Mouse (Mus musculus) midbrain, embryonic 13.5 days (tissue): Measurements from ENCODE around the gene Il27ra. TPM values are rescaled to one million over a fixed set of nuclear protein-coding genes. Genes with fewer than 3 reads are reported as not detected.
"Not testable (repeated sequence)": the region's sequence is repeated elsewhere in the genome, so short reads cannot be mapped to it uniquely, and the experiment has no call there.

Experiments
- ATAC-seq: fragments of 200-750 bp; cut with Nextera tagmentation; 2 replicates; pipeline ENCODE4 v1.8.0; 2017; ENCODE audit warnings: mild to moderate bottlenecking, moderate TSS enrichment, moderate library complexity
- H3K27ac ChIP-seq: fragments of 300-500 bp; sonication (generic); 2 replicates; pipeline ENCODE4 v1.5.1; 2015; ENCODE audit warnings: inconsistent platforms, mild to moderate bottlenecking, moderate library complexity
- H3K27me3 ChIP-seq: fragments of 300-500 bp; sonication (generic); 2 replicates; pipeline ENCODE4 v1.6.1; 2015; ENCODE audit warnings: mild to moderate bottlenecking, inconsistent platforms
- H3K36me3 ChIP-seq: fragments of 300-500 bp; sonication (generic); 2 replicates; pipeline ENCODE4 v1.6.1; 2015; ENCODE audit warnings: mild to moderate bottlenecking, inconsistent platforms
- H3K4me1 ChIP-seq: fragments of 300-500 bp; sonication (generic); replicated peaks from 2 replicates; pipeline ENCODE4 v1.6.1; 2015; ENCODE audit warnings: inconsistent platforms
- H3K4me2 ChIP-seq: fragments of 300-500 bp; sonication (generic); replicated peaks from 2 replicates; pipeline ENCODE4 v1.6.1; 2015; ENCODE audit warnings: moderate library complexity, mild to moderate bottlenecking, inconsistent platforms
- H3K4me3 ChIP-seq: fragments of 300-500 bp; sonication (generic); replicated peaks from 2 replicates; pipeline ENCODE4 v1.5.1; 2015; ENCODE audit warnings: mild to moderate bottlenecking, inconsistent platforms
- H3K9ac ChIP-seq: fragments of 300-500 bp; sonication (generic); replicated peaks from 2 replicates; pipeline ENCODE4 v1.6.1; 2015; ENCODE audit warnings: mild to moderate bottlenecking, inconsistent platforms
- H3K9me3 ChIP-seq: fragments of 300-500 bp; sonication (generic); 2 replicates; pipeline ENCODE4 v1.6.1; 2016; ENCODE audit warnings: mild to moderate bottlenecking, inconsistent platforms
- WGBS: fragments of 180-500 bp; shearing (Covaris S2); methylation state at CpG from one replicate; pipeline ENCODE4 v1.1.7; 2015; 5-methylcytosine and 5-hydroxymethylcytosine counted together
- polyA plus RNA-seq: library from polyadenylated mRNA; unstranded; fragments of >200 nt; fragmentation: Nextera tagmentation; extraction: Ambion mirVana; gene quantifications from 2 replicates; pipeline ENCODE4 v1.2.1, GENCODE M21; 2015

Gene Il27ra
- polyA plus RNA-seq, 1 experiment from 2014 or later = 0.23 TPM

GRCm38 (mm10) chr8:83999057-83999705, 43.2 kb downstream of the Il27ra start:
- peak overlapping the region; percentile 79 for H3K9ac ChIP-seq
- no peaks in the 10 kb centered on the region for H3K9me3 ChIP-seq
- peaks cover 43% of the 10 kb centered on the region for H3K27me3 ChIP-seq
- H3K27ac ChIP-seq = no peak overlapping the region
- H3K4me2 ChIP-seq = peak overlapping the region; percentile 84
- ATAC-seq = 0 out of 2 replicates have a peak, but pooled peaks have one; percentile 2
- peak overlapping the region; percentile 79 for H3K4me3 ChIP-seq
- H3K4me1 ChIP-seq = peaks cover 40% of the 10 kb centered on the region
- H3K36me3 ChIP-seq = peaks cover 26% of the 10 kb centered on the region
- 70% methylated on average over 16 of the region's 16 CpGs for WGBS

DNA sequence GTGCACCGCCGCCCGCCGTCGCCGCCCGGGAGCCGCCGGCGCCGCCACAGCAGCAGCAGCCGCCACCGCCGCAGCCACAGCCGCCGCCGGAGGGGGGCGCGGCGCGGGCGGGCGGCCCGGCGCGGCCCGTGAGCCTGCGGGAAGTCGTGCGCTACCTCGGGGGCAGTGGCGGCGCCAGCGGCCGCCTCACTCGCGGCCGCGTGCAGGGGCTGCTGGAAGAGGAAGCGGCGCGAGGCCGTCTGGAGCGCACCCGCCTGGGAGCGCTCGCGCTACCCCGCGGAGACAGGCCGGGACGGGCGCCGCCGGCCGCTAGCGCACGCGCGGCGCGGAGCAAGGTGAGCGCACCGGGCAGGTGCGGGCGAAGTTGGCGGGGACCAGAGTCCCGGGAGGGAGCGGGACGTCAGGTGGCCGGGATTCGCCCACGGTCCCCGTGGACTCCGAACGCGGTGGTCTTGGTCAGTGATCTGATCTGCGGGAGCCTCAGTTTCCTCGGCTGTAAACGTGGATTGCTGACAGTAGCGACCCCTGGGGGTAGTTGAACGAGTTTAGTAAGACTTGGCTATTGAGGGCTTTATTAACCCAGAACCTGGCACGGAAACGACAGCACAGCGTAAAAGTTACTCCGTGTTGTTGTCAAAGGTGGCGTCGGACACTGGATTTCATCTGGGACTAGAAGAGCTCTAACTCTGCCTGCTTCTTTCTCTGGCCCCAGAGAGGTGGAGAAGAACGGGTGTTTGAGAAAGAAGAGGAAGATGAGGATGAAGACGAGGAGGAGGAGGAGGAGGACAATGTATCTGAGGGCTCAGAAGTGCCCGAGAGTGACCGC, 43.9 kb downstream of the Il27ra start:
- H3K4me3 ChIP-seq = peak overlapping the region; percentile 79
- H3K27ac ChIP-seq = peak overlapping the region; percentile 88
- H3K9ac ChIP-seq = peak overlapping the region; percentile 79
- peak; percentile 24 for ATAC-seq
- peaks cover 35% of the 10 kb centered on the region for H3K4me1 ChIP-seq
- H3K4me2 ChIP-seq = peak overlapping the region; percentile 84
- H3K27me3 ChIP-seq = peaks cover 43% of the 10 kb centered on the region
- peaks cover 32% of the 10 kb centered on the region for H3K36me3 ChIP-seq
- 1% methylated on average over 64 of the region's 92 CpGs for WGBS
- no peaks in the 10 kb centered on the region for H3K9me3 ChIP-seq

- Histone ChIP-seq H3K9ac (peak within 1 kb of the TSS; percentile 88), H3K9me3 (no peaks in the 10 kb centered on the region), H3K27me3 (peaks cover 37% of the 10 kb centered on the region), H3K36me3 (peaks cover 34% of the 10 kb centered on the region), H3K4me3 (peak within 1 kb of the TSS; percentile 79), H3K4me2 (peak within 1 kb of the TSS; percentile 84), H3K4me1 (peaks cover 35% of the 10 kb centered on the region), H3K27ac (peak within 1 kb of the TSS; percentile 98)
- WGBS = under 1% methylated on average over 45 of the region's 112 CpGs
- ATAC-seq = peak; percentile 13; the same call in 1 of the 2 replicates
These were observed 44.8 kb downstream of the Il27ra start, which contains the start of gene Samd1 for GRCm38 (mm10) chr8:83997511-83998141. Gene Samd1, plus strand, starts transcription at chr8:83997672.

DNA sequence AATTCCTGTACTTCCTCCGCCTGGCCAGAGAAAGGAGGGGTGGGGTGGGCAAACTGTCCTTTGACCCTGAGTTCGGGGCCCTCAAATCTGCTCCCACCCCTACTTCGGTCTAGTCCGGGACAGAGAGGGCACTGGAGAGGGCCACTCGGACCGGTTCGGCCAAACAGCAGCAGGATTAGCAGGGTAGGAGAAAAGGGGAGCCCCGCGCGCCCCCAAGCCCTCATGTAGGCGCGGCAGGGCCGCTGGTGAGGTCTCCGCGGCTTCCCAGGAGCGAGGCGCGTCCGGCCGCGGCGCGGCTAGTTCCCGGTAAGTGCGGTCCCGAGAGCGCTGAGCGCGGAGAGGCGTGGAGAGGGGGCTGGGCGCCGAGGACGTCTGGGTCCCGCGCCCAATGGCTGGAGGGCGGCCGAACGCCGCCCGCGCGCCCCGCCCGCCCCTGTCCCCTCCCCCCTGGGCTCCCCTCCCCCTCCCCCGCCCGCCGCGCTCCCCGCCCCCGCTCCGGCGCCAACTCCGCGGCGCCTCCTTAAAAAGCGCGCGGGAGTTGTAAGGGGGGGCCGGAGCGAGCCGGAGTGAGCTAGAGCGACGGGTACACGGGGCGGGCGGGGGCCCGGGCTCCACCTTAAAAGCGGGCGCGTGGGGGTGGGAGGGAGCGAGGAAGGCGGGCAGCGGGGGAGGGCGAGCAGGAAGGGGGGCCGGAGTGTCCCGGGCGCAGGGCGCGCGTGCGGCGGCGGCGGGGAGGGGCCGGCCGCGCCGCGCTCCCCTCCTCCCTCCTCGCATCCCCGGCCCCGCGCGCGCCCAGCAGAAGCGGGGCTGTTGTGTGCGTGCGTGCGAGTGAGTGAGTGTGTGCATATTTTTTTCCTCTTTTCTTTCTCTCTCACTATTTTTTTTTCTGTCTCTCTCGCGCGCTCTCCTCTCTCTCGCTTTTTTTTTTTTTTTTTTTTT, 45.6 kb downstream of the Il27ra start:
- peak overlapping the region; percentile 78 for H3K4me2 ChIP-seq
- peak; percentile 77 for ATAC-seq
- under 1% methylated on average over 69 of the region's 103 CpGs for WGBS
- peaks cover 29% of the 10 kb centered on the region for H3K27me3 ChIP-seq
- peaks cover 42% of the 10 kb centered on the region for H3K36me3 ChIP-seq
- H3K27ac ChIP-seq = peak overlapping the region; percentile 98
- peaks cover 35% of the 10 kb centered on the region for H3K4me1 ChIP-seq
- H3K4me3 ChIP-seq = peak overlapping the region; percentile 76
- peak overlapping the region; percentile 88 for H3K9ac ChIP-seq
- no peaks in the 10 kb centered on the region for H3K9me3 ChIP-seq

DNA sequence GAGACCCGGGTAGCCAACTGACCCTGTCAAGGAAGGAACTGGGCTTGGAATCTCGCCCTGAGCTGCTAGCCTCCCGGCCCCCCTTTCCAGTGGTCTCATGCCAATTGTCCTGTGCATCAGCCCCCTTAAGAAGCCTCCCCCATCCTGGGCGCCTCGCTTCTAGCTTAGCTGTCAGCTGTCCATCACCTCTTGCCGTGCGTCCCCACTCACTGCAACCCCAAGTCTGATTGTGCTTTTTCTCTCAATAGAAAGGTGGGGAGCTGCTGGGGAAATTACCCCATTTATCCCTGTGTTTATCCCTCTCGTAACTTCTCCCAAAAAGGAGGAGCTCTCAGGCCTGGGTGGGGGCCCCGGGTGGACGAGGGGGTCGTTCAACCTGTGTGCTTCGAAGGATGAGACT, 46.4 kb downstream of the Il27ra start:
- Histone ChIP-seq H3K9me3 (no peaks in the 10 kb centered on the region), H3K4me3 (peak overlapping the region; percentile 76), H3K36me3 (peaks cover 46% of the 10 kb centered on the region), H3K27me3 (peaks cover 20% of the 10 kb centered on the region), H3K4me1 (peaks cover 27% of the 10 kb centered on the region), H3K27ac (peak overlapping the region; percentile 98; the same call in 1 of the 2 replicates), H3K9ac (no peak overlapping the region), H3K4me2 (peak overlapping the region; percentile 78)
- peak; percentile 34; the same call in 1 of the 2 replicates for ATAC-seq
- 9% methylated on average over 12 of the region's 12 CpGs for WGBS

- WGBS = 88% methylated on average over 3 of the region's 3 CpGs
- Histone ChIP-seq H3K4me2 (no peak overlapping the region), H3K36me3 (peaks cover 52% of the 10 kb centered on the region)
These were observed 48.4 kb downstream of the Il27ra start for GRCm38 (mm10) chr8:83994030-83994429.

DNA sequence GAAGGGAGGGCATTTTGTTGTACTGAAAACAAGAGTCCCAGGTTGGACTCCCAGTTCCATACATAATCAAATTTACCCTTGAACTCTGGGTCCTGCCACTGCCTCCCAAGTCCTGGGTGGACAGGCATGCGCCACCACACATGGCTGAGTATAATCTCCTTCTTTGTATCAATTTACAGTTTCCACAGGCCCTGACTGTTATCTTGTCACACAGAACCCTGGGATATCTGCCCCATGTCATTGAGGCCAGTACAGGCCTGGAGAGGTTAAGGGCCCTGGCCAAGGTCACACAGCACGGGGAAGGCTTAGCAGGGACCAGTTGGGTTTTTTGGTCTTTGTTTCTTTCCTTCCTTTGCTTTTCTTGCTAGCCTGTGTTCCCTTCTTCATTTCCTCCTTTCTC, 49.9 kb downstream of the Il27ra start:
- Histone ChIP-seq H3K4me2 (no peak overlapping the region), H3K9ac (no peak overlapping the region), H3K9me3 (no peaks in the 10 kb centered on the region), H3K36me3 (peaks cover 67% of the 10 kb centered on the region), H3K27me3 (no peaks in the 10 kb centered on the region), H3K4me3 (no peak overlapping the region), H3K4me1 (peaks cover 9% of the 10 kb centered on the region), H3K27ac (no peak overlapping the region)
- 88% methylated on average over 2 of the region's 2 CpGs for WGBS
- ATAC-seq = no peak

More at GRCm38 (mm10) chr8:83994030-83994429, 48.4 kb downstream of the Il27ra start:
- peaks cover 14% of the 10 kb centered on the region for H3K4me1 ChIP-seq
- no peak for ATAC-seq
- no peak overlapping the region for H3K27ac ChIP-seq
- no peak overlapping the region for H3K4me3 ChIP-seq
- H3K9me3 ChIP-seq = no peaks in the 10 kb centered on the region
- H3K9ac ChIP-seq = no peak overlapping the region
- H3K27me3 ChIP-seq = 0 out of 2 replicates have a peak, but pooled peaks cover under 1% of the 10 kb centered on the region

DNA sequence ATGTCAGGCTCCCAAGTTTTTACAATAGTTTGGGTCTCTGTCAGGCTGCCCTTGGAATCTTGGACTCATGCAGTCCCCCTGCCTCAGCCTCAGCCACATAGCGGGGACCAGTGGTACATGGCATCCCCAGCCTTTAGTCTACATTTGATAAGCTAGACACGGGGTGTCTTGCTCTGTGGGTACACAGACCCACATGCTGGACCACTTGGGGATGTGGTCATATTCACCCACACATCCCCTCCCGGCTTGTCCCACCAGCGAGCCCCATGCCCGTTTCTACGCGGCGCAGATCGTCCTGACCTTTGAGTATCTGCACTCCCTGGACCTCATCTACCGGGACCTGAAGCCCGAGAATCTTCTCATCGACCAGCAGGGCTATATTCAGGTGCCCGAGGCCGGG, 52.2 kb downstream of the Il27ra start:
- Histone ChIP-seq H3K9ac (no peak overlapping the region), H3K4me1 (no peaks in the 10 kb centered on the region), H3K36me3 (peaks cover 89% of the 10 kb centered on the region), H3K27me3 (no peaks in the 10 kb centered on the region), H3K9me3 (no peaks in the 10 kb centered on the region), H3K4me2 (no peak overlapping the region), H3K27ac (no peak overlapping the region), H3K4me3 (no peak overlapping the region)
- ATAC-seq = no peak
- 97% methylated on average over 14 of the region's 14 CpGs for WGBS

DNA sequence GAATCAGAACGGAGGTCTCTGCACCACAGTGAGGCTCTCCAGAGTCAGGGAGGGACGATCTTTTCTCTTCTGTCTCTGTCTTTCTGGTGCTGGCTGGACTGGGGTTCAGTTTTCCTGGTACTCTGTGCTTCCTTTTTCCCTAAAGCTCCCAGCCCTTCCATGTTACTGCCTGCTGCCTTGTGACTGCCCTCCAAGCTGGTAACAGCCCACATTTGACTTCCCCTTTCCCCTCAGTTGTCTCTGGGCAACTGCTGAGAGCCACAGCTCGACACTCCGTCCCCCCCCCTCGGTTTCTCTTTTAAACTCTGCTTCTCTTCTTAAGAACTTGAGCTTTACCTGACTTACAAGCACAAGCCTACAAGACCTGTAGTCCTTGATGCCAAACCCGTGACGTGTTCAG, 53.1 kb downstream of the Il27ra start:
- no peaks in the 10 kb centered on the region for H3K27me3 ChIP-seq
- no peaks in the 10 kb centered on the region for H3K4me1 ChIP-seq
- 93% methylated on average over 7 of the region's 7 CpGs for WGBS
- H3K9ac ChIP-seq = no peak overlapping the region
- no peak overlapping the region for H3K27ac ChIP-seq
- H3K4me3 ChIP-seq = no peak overlapping the region
- ATAC-seq = no peak
- peaks cover 91% of the 10 kb centered on the region for H3K36me3 ChIP-seq
- H3K9me3 ChIP-seq = no peaks in the 10 kb centered on the region
- no peak overlapping the region for H3K4me2 ChIP-seq

- H3K9me3 ChIP-seq, H3K4me2 ChIP-seq, H3K4me1 ChIP-seq, H3K9ac ChIP-seq, H3K4me3 ChIP-seq, H3K27ac ChIP-seq, H3K27me3 ChIP-seq, ATAC-seq: not testable (repeated sequence)
- H3K36me3 ChIP-seq = peaks cover 84% of the 10 kb centered on the region
- 97% methylated on average over 2 of the region's 2 CpGs for WGBS
These were observed 59.2 kb downstream of the Il27ra start for GRCm38 (mm10) chr8:83983222-83983621.

- Histone ChIP-seq H3K9me3 (no peaks in the 10 kb centered on the region), H3K9ac (no peak overlapping the region), H3K4me3 (no peak overlapping the region), H3K4me2 (no peak overlapping the region), H3K36me3 (peaks cover 76% of the 10 kb centered on the region), H3K27me3 (no peaks in the 10 kb centered on the region), H3K27ac (no peak overlapping the region), H3K4me1 (peaks cover 15% of the 10 kb centered on the region)
- no peak for ATAC-seq
- 91% methylated on average over 4 of the region's 4 CpGs for WGBS
These were observed 59.9 kb downstream of the Il27ra start for GRCm38 (mm10) chr8:83982449-83982848.
